Mouse (Mus musculus) bone marrow, adult 2 months (tissue): Measurements from ENCODE around the gene Mtfr2.

Experiments used
- CTCF ChIP-seq: fragments of 200-500 bp; IDR thresholded peaks from 2 replicates; pipeline ENCODE4 v1.5.1; 2011; ENCODE audit warnings: low read length, control low read depth; ENCODE audit not compliant: control insufficient read depth, insufficient read depth
- POLR2A ChIP-seq: fragments of 200-500 bp; IDR thresholded peaks from 2 replicates; pipeline ENCODE4 v1.6.1; 2011; ENCODE audit warnings: low read depth, mild to moderate bottlenecking, control low read depth, low read length, borderline replicate concordance; ENCODE audit not compliant: control insufficient read depth

DNA sequence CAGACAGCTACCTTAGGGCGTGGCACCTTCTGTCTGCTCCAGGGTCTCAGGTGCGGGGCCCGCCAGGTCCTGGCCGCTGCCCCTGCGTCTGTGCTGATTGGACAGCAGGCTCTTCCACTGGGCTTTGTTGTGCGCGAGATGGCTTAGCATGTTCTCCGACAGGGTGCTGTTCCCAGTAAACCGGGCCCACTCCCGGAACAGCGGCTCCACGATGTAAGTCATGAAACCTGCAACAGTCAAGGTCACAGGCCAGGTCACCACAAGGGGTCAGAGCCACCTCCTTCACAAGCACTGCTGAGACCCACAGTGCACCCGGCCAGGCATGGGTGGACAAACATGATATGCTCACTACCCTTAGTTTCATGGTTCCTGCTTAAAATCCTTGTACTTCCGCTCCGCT, 52.8 kb downstream of the Mtfr2 start:
- TF ChIP-seq POLR2A = no peak
- no peak for TF ChIP-seq CTCF
